Mouse (Mus musculus): ENCODE data around the gene Hspb6.

GRCm38 (mm10) chr7:30596811-30597210 is 44.8 kb downstream of the Hspb6 start:
- no peak for TF ChIP-seq CTCF (IDR thresholded peaks at IDR 0.05; ENCODE audit: control insufficient read depth, insufficient read depth, insufficient replicate concordance, low read depth, low read length)
- no peak for TF ChIP-seq POLR2A (IDR thresholded peaks at IDR 0.05; ENCODE audit: control insufficient read depth, low read depth, low read length)

All from testis, adult 2 months (tissue).